Mouse (Mus musculus) heart, embryonic 14.5 days (tissue): ENCODE data around the gene Ly6g5c. TPM values are rescaled to one million over a fixed set of nuclear protein-coding genes. Genes with fewer than 3 reads are reported as not detected.

Experiments used
- ATAC-seq: fragments of 200-750 bp; cut with Nextera tagmentation; 2 replicates; pipeline ENCODE4 v1.8.0; 2017; ENCODE audit warnings: low read depth, moderate TSS enrichment; ENCODE audit not compliant: insufficient number of reproducible peaks, insufficient read depth, low FRiP score
- H3K27ac ChIP-seq, 2 experiments: fragments of 200-500 bp in 1 of 2; fragments of 300-500 bp in 1 of 2; sonication (generic) in 1 of 2; replicated peaks in 1 of 2; 2 replicates each; pipeline ENCODE4 v1.5.1; 2012 to 2014; ENCODE audit warnings: low read depth in 2 of 2, low read length in 2 of 2, control low read depth in 1 of 2, mild to moderate bottlenecking in 1 of 2, mixed read lengths in 1 of 2; ENCODE audit not compliant: control insufficient read depth in 1 of 2, insufficient read depth in 1 of 2
- H3K27me3 ChIP-seq: fragments of 300-500 bp; sonication (generic); 2 replicates; pipeline ENCODE4 v1.6.1; 2014; ENCODE audit warnings: mild to moderate bottlenecking, low read length, control low read depth; ENCODE audit not compliant: control insufficient read depth, insufficient read depth
- H3K36me3 ChIP-seq: fragments of 300-500 bp; sonication (generic); 2 replicates; pipeline ENCODE4 v1.6.1; 2014; ENCODE audit warnings: mild to moderate bottlenecking, control low read depth, low read length, mixed read lengths; ENCODE audit not compliant: control insufficient read depth, insufficient read depth
- H3K4me1 ChIP-seq, 2 experiments: fragments of 200-500 bp in 1 of 2; fragments of 300-500 bp in 1 of 2; sonication (generic) in 1 of 2; 2 replicates each; pipeline ENCODE4 v1.6.1; 2012 to 2014; ENCODE audit warnings: low read length in 2 of 2, control low read depth in 1 of 2, mixed read lengths in 1 of 2; ENCODE audit not compliant: control insufficient read depth in 2 of 2, insufficient read depth in 2 of 2
- H3K4me2 ChIP-seq: fragments of 300-500 bp; sonication (generic); 2 replicates; pipeline ENCODE4 v1.6.1; 2014; ENCODE audit warnings: mild to moderate bottlenecking, low read length
- H3K4me3 ChIP-seq, 2 experiments: fragments of 200-500 bp in 1 of 2; fragments of 300-500 bp in 1 of 2; sonication (generic) in 1 of 2; 2 replicates each; pipeline ENCODE4 v1.5.1; 2012 to 2014; ENCODE audit warnings: low read length in 2 of 2, mild to moderate bottlenecking in 2 of 2, control low read depth in 1 of 2, low read depth in 1 of 2, moderate library complexity in 1 of 2; ENCODE audit not compliant: control insufficient read depth in 1 of 2, insufficient read depth in 1 of 2
- H3K9ac ChIP-seq: fragments of 300-500 bp; sonication (generic); 2 replicates; pipeline ENCODE4 v1.6.1; 2014; ENCODE audit warnings: mild to moderate bottlenecking, low read length
- H3K9me3 ChIP-seq: fragments of 300-500 bp; sonication (generic); 2 replicates; pipeline ENCODE4 v1.6.1; 2016; ENCODE audit warnings: low read length, control low read depth; ENCODE audit not compliant: control insufficient read depth
- WGBS: fragments of 180-500 bp; shearing (Covaris S2); extraction: QIAGEN DNeasy Blood & Tissue Kit; methylation state at CpG from one replicate; pipeline ENCODE4 v1.1.7; 2014; 5-methylcytosine and 5-hydroxymethylcytosine counted together
- polyA plus RNA-seq: library from polyadenylated mRNA; unstranded; fragments of >200 nt; fragmentation: Nextera tagmentation; extraction: Ambion mirVana; gene quantifications from 2 replicates; pipeline ENCODE4 v1.2.1, GENCODE M21; 2014

Ly6g5c gene
- polyA plus RNA-seq, 1 experiment from 2014 or later = not detected

- H3K9me3 ChIP-seq = no peaks in the 10 kb centered on the region
- ATAC-seq = no peak
- H3K4me2 ChIP-seq = no peak overlapping the region
- peaks cover 5 to 10% of the 10 kb centered on the region in 2 experiments for H3K4me1 ChIP-seq
- H3K36me3 ChIP-seq = peaks cover 84% of the 10 kb centered on the region
- no peaks in the 10 kb centered on the region for H3K27me3 ChIP-seq
- no peak overlapping the region for H3K27ac ChIP-seq
- no peak overlapping the region for H3K4me3 ChIP-seq
- H3K9ac ChIP-seq = no peak overlapping the region
- 71% methylated on average over 15 of the region's 15 CpGs for WGBS
Observed at GRCm38 (mm10) chr17:35094475-35095365, 13.4 kb upstream of the Ly6g5c start.

GRCm38 (mm10) chr17:35096597-35096996 is 11.5 kb upstream of the Ly6g5c start:
- Histone ChIP-seq H3K4me3 (no peak overlapping the region), H3K27me3 (no peaks in the 10 kb centered on the region), H3K9me3 (no peaks in the 10 kb centered on the region), H3K36me3 (peaks cover 97% of the 10 kb centered on the region), H3K4me1 (no peaks in the 10 kb centered on the region), H3K27ac (no peak overlapping the region; a peak in 1 of 4 replicates), H3K4me2 (no peak overlapping the region), H3K9ac (peak overlapping the region; percentile 16; the same call in 1 of the 2 replicates)
- WGBS = 83% methylated on average over 12 of the region's 12 CpGs
- ATAC-seq = no peak

- Histone ChIP-seq H3K4me3 (no peak overlapping the region), H3K4me2 (no peak overlapping the region), H3K4me1 (no peaks in the 10 kb centered on the region; a peak in 1 of 4 replicates), H3K9ac (no peak overlapping the region), H3K27me3 (no peaks in the 10 kb centered on the region), H3K9me3 (no peaks in the 10 kb centered on the region), H3K36me3 (peaks cover 98% of the 10 kb centered on the region), H3K27ac (no peak overlapping the region)
- 90% methylated on average over 12 of the region's 12 CpGs for WGBS
- no peak for ATAC-seq
Observed at GRCm38 (mm10) chr17:35097164-35097655, 10.9 kb upstream of the Ly6g5c start.

- H3K4me1 ChIP-seq = peaks cover 6 to 12% of the 10 kb centered on the region in 2 experiments; a peak in 3 of 4 replicates
- H3K27me3 ChIP-seq = no peaks in the 10 kb centered on the region
- H3K4me2 ChIP-seq = no peak overlapping the region
- no peak for ATAC-seq
- no peak overlapping the region for H3K27ac ChIP-seq
- 47% methylated on average over 10 of the region's 10 CpGs for WGBS
- no peak overlapping the region for H3K9ac ChIP-seq
- H3K36me3 ChIP-seq = peaks cover 92% of the 10 kb centered on the region
- H3K9me3 ChIP-seq = no peaks in the 10 kb centered on the region
- no peak overlapping the region for H3K4me3 ChIP-seq
Observed at GRCm38 (mm10) chr17:35100196-35100765, 7.8 kb upstream of the Ly6g5c start.

GRCm38 (mm10) chr17:35101161-35101560 is 6.9 kb upstream of the Ly6g5c start:
- no peak for ATAC-seq
- H3K4me3 ChIP-seq = no peak overlapping the region
- no peaks in the 10 kb centered on the region for H3K9me3 ChIP-seq
- peaks cover 84% of the 10 kb centered on the region for H3K36me3 ChIP-seq
- WGBS = 87% methylated on average over 11 of the region's 11 CpGs
- no peak overlapping the region for H3K4me2 ChIP-seq
- no peak overlapping the region for H3K27ac ChIP-seq
- H3K27me3 ChIP-seq = no peaks in the 10 kb centered on the region
- H3K9ac ChIP-seq = no peak overlapping the region
- peaks cover 7 to 12% of the 10 kb centered on the region in 2 experiments; a peak in 3 of 4 replicates for H3K4me1 ChIP-seq

- Histone ChIP-seq H3K36me3 (peaks cover 73% of the 10 kb centered on the region), H3K27ac (no peak overlapping the region), H3K9ac (peak overlapping the region; percentile 10; the same call in 1 of the 2 replicates), H3K9me3 (no peaks in the 10 kb centered on the region), H3K27me3 (no peaks in the 10 kb centered on the region), H3K4me3 (no peak overlapping the region), H3K4me1 (peaks cover 7 to 12% of the 10 kb centered on the region in 2 experiments; a peak in 3 of 4 replicates), H3K4me2 (no peak overlapping the region)
- no peak for ATAC-seq
- WGBS = 57% methylated on average over 8 of the region's 8 CpGs
Observed at GRCm38 (mm10) chr17:35102299-35102698, 5.8 kb upstream of the Ly6g5c start.

GRCm38 (mm10) chr17:35103221-35103690 is 4.8 kb upstream of the Ly6g5c start:
- Histone ChIP-seq H3K4me3 (no peak overlapping the region), H3K36me3 (peaks cover 64% of the 10 kb centered on the region), H3K27me3 (no peaks in the 10 kb centered on the region), H3K4me1 (peaks cover 7 to 12% of the 10 kb centered on the region in 2 experiments; a peak in 3 of 4 replicates), H3K27ac (no peak overlapping the region; a peak in 1 of 4 replicates), H3K9me3 (no peaks in the 10 kb centered on the region), H3K4me2 (no peak overlapping the region), H3K9ac (no peak overlapping the region)
- 46% methylated on average over 6 of the region's 6 CpGs for WGBS
- no peak for ATAC-seq
